Mouse (Mus musculus): ENCODE measurements around the gene Kdm5d. TPM values are rescaled to one million over a fixed set of nuclear protein-coding genes. Genes with fewer than 3 reads are reported as not detected.

Gene Kdm5d
- 10 to 100 TPM in 2 of 4 experiments, under 1 TPM in 1, not detected in 1; 0.04 to 21.6 (median 17.8) TPM for total RNA-seq (2022)

GRCm38 (mm10) chrY:897393-898227 lies at the start of gene Kdm5d:
TSS of gene Kdm5d (plus strand) at chrY:897788.
- peak in 1 of 2 experiments; percentile 42 for DNase-seq (ENCODE audit: low spot score in 2 of 2)

DNA sequence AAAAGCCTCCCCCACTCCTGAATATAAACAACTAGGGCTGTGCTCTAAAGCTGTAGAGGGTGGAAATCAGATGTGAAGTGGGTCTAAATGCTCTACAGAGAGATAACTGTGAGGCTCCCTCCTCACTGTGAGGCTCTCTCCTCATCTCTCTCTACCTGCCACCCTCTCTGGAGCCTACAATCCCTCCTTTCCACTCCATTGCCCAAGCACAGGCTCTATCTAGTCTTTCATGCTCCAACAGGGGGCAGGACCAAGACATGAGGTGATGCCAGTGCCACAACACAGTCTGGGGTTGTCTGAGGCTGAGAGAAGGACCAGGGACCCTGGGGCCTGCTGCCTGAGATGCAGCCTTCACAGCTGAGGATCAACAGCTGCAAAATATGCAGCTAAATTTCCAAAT lies 25.2 kb upstream of the Kdm5d start:
- no peak for DNase-seq (ENCODE audit: low spot score in 2 of 2)

DNA sequence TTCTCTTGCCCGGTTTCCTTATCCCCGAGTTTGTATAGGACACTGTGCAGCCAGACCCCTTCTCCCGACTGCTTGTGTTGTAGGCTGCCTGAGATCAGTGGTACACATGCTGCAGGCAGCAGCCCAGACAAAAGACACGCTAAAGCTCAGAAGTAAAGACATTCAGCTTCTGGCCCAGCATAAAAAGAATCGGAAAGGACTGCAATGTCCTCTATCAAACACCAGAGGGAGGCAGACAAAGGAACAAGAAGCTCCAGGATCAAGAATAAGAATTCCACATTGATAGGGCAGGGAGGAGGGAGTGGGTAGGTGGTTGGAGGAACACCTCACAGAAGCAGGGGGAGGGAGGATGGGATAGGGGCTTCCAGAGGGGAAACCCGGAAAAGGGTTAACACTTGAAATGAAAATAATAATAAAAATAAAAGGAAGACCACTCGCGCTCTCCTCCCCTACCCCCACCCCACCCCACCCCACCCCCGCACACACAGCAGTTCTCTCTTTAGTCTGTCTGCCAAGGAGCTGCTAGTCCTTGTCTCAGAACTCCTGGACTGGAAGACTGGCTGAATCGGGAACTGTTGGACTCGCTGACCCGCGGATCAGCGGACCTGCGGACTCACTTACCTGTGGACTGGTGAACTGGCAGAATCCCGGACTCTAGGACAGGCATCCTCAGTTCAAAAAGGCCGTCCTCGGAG lies 24.6 kb upstream of the Kdm5d start:
- peak in 1 of 2 experiments; percentile 1 for DNase-seq (ENCODE audit: low spot score in 2 of 2)

Small RNA genes lying within 50 kb of the gene (microRNA-seq; reads per million reads assigned to microRNA genes)
- gene Gm47281: 0 reads per million in 2 experiments

Other genes starting within 250 kb of the Kdm5d start
- gene Zfy1, start 100.4 kb upstream of the Kdm5d start, total RNA-seq (2022): not detected
- gene Uba1y, start 79.1 kb upstream of the Kdm5d start, total RNA-seq (2022): not detected
- 10 to 100 TPM in 2 of 4 experiments, not detected in 2; 68.2 to 87.8 TPM for gene Eif2s3y, start 112.8 kb downstream of the Kdm5d start, total RNA-seq (2022)